In genomic region chr11:86596187-86596960, GRCm38 (mm10) we compare ENCODE assay signal across 11 mouse cellular contexts. TPM values are rescaled to one million over a fixed set of nuclear protein-coding genes. Genes with fewer than 3 reads are reported as not detected.
DNase-seq lines count a peak whose midpoint lies in the region; ATAC-seq and TF ChIP-seq lines count a peak whose summit lies in the region.
"Had no signal": no experiment of that assay in that cellular context is flagged by ENCODE, and none has a peak within 500 bp of the region (broad histone marks: within the 10 kb centered on the region; RNA-seq: fewer than 3 reads in every experiment).

No protein-coding gene starts in this region.

- no peak for TF ChIP-seq CTCF in bone marrow macrophage, adult 2 months (IDR thresholded peaks at IDR 0.05; ENCODE audit: low read depth, low read length)

- TF ChIP-seq POLR2A in bone marrow macrophage, adult 2 months (IDR thresholded peaks at IDR 0.05; ENCODE audit: borderline replicate concordance, low read depth, low read length) = no peak

- no peak overlapping the region for H3K4me3 ChIP-seq in bone marrow macrophage, adult 2 months (ENCODE audit: insufficient read depth, low read length)
- H3K4me3 ChIP-seq: midbrain, embryonic 13.5 days had no signal

- intact Hi-C loops in heart, postnatal 25 days (cut with DNase I) = no loop called here

- H3K27ac ChIP-seq in bone marrow macrophage, adult 2 months (ENCODE audit: insufficient read depth, low read depth, low read length) = peak overlapping the region; percentile 19; the same call in 1 of the 2 replicates
- H3K27ac ChIP-seq: midbrain, embryonic 13.5 days had no signal

- H3K4me1 ChIP-seq in bone marrow macrophage, adult 2 months (ENCODE audit: control insufficient read depth, insufficient read depth, low read length) = peaks cover 61% of the 10 kb centered on the region

- ATAC-seq in megakaryocyte, adult 5-6 weeks (ENCODE audit: poor library complexity, severe bottlenecking) = no peak
- ATAC-seq: midbrain, embryonic 13.5 days had no signal

- DNase-seq in heart, postnatal 4 days = peak; percentile 51
- no peak for DNase-seq in heart, postnatal 25 days (ENCODE audit: low spot score)
- DNase-seq in CD4-positive helper T cell, adult 2 months (ENCODE audit: low read depth, low spot score) = peak; percentile 85
- DNase-seq in layer of hippocampus, adult 9-11 months = peak; percentile 50
- DNase-seq in natural killer cell, adult 2 months (ENCODE audit: low spot score in 2 of 2) = no peak
- DNase-seq in adrenal gland, postnatal 4 days (ENCODE audit: low spot score in 2 of 2) = no peak
- DNase-seq: cerebellum, adult 11 months; right cerebral cortex, postnatal 4 days had no signal

RNA-seq across cellular contexts. Expression of gene Tubd1, which starts 51.6 kb away (rescaled TPM):
- 1 to 10 TPM; 8.4 to 9.7 TPM for total RNA-seq in heart, postnatal 4 days (2021)
- 1 to 10 TPM; 4.6 to 4.8 TPM for total RNA-seq in heart, postnatal 25 days (2021)
- 6.2 and 6.9 TPM in 2 replicates for polyA plus RNA-seq in bone marrow macrophage, adult 2 months (2012; ENCODE audit: insufficient read depth, insufficient read length, missing spikeins)
- 7.8 and 9.6 TPM in 2 replicates for total RNA-seq in megakaryocyte, adult 5-6 weeks (2015)
- 5.4 and 5.5 TPM in 2 replicates for total RNA-seq in megakaryocyte, adult 5-6 weeks (2017)
- 1 to 10 TPM; 6.3 to 7.5 TPM for total RNA-seq in adrenal gland, postnatal 4 days (2021)

RNA-seq across cellular contexts. Expression of gene Rps6kb1, which starts 51.8 kb away (rescaled TPM):
- total RNA-seq in heart, postnatal 4 days (2021) = 10 to 100 TPM; 27.7 to 28.8 TPM
- 10 to 100 TPM; 19.1 to 19.2 TPM for total RNA-seq in heart, postnatal 25 days (2021)
- 30.9 and 33.0 TPM in 2 replicates for polyA plus RNA-seq in bone marrow macrophage, adult 2 months (2012; ENCODE audit: insufficient read depth, insufficient read length, missing spikeins)
- 30.4 and 38.4 TPM in 2 replicates for total RNA-seq in megakaryocyte, adult 5-6 weeks (2015)
- 29.9 and 35.4 TPM in 2 replicates for total RNA-seq in megakaryocyte, adult 5-6 weeks (2017)
- total RNA-seq in adrenal gland, postnatal 4 days (2021) = 10 to 100 TPM; 50.5 to 53.2 TPM

Comparison
In these comparisons a context has a peak if more than half of its experiments do, and no peak if none do; other contexts are left out.
1. DNase-seq: peak in heart, postnatal 4 days (single experiment), CD4-positive helper T cell, adult 2 months (single experiment) and layer of hippocampus, adult 9-11 months (single experiment); none in heart, postnatal 25 days (single experiment), natural killer cell, adult 2 months (0 of 2) and adrenal gland, postnatal 4 days (0 of 2).